11 mouse cellular contexts compared by ENCODE assay signal in the genomic region with DNA sequence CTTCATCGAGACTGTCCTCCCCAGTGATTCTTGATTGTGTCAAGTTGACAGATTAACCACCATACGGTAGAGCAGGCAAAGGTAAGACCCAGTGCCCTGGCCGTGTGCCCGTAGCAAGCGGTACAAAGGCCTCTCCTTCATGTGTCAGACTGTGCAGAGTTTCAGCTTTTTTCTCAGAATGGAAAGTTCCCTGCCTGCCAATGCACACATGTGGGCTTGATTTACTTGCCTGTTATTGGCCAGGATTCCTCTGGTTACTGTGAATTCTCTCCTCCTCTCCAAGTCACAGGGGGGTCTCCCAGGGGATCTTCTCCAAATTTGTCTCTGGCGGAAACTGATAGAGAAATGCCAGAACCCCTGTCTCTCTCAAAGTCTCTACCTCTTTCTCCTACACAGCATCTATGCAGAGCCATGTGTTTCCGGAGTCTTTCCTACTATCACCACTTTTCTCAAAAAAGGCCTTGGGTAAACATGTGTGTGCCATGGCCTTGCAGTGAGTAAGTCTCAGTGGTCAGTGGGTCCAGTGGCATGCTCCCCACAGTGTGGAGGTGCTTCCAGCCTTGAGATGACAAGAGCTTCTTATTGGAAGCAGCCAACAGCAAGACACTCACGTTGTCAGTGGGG. TPM values are rescaled to one million over a fixed set of nuclear protein-coding genes. Genes with fewer than 3 reads are reported as not detected.
A peak's percentile ranks its signal among the peaks of the same experiment; 100 is the strongest.
DNase-seq lines count a peak whose midpoint lies in the region; ATAC-seq and TF ChIP-seq lines count a peak whose summit lies in the region.
"Had no signal": no experiment of that assay in that cellular context is flagged by ENCODE, and none has a peak within 500 bp of the region (broad histone marks: within the 10 kb centered on the region; RNA-seq: fewer than 3 reads in every experiment).

No protein-coding gene starts in this region.

- intact Hi-C loops in heart, adult 2 months (cut with DNase I) = no loop called here
- intact Hi-C loops in left cerebral cortex, postnatal 25 days (cut with DNase I) = no loop called here

- no peak for TF ChIP-seq CTCF in heart, adult 2 months (IDR thresholded peaks at IDR 0.05)

- peaks cover 11% of the 10 kb centered on the region; the same call in 1 of the 2 replicates for H3K4me1 ChIP-seq in heart, embryonic 13.5 days
- H3K4me1 ChIP-seq in heart, adult 2 months (ENCODE audit: control insufficient read depth, insufficient read depth, low read length) = no peaks in the 10 kb centered on the region
- peaks cover 4% of the 10 kb centered on the region for H3K4me1 ChIP-seq in limb, embryonic 10.5 days

- H3K27me3 ChIP-seq in heart, embryonic 13.5 days (replicated peaks) = peaks cover 7% of the 10 kb centered on the region
- H3K27me3 ChIP-seq in heart, adult 2 months (ENCODE audit: control insufficient read depth, insufficient read depth, low read length) = no peaks in the 10 kb centered on the region
- H3K27me3 ChIP-seq in limb, embryonic 10.5 days (ENCODE audit: low read depth, poor library complexity, severe bottlenecking) = 0 out of 2 replicates have a peak, but pooled peaks cover under 1% of the 10 kb centered on the region

- WGBS in heart, embryonic 13.5 days = 55% methylated on average over 8 of the region's 8 CpGs
- WGBS in heart, adult 2 months = 48% methylated on average over 8 of the region's 8 CpGs
- WGBS in limb, embryonic 10.5 days = 79% methylated on average over 8 of the region's 8 CpGs

- no peak for TF ChIP-seq POLR2A in heart, adult 2 months (IDR thresholded peaks at IDR 0.05; ENCODE audit: insufficient read depth, low read depth, low read length)

- DNase-seq in heart, adult 2 months = no peak
- peak; percentile 51 for DNase-seq in adipocyte (ENCODE audit: low spot score)
- peak; percentile 33 for DNase-seq in fibroblast of lung, adult 2 months (ENCODE audit: low read depth)
- peak; percentile 27 for DNase-seq in limb, embryonic 10.5 days (ENCODE audit: low spot score)
- no peak for DNase-seq in frontal cortex, postnatal 14 days (ENCODE audit: low spot score in 2 of 2)
- DNase-seq in left cerebral cortex, postnatal 25 days (ENCODE audit: low spot score in 2 of 2) = no peak
- DNase-seq: cerebellum, postnatal 10 days; thymus, postnatal 14 days had no signal

- TF ChIP-seq EP300 in heart, adult 2 months (IDR thresholded peaks at IDR 0.05; ENCODE audit: insufficient read depth, low read depth, low read length) = no peak

- H3K27ac ChIP-seq in heart, embryonic 13.5 days (replicated peaks) = 0 out of 2 replicates have a peak overlapping the region, but pooled peaks have one; percentile 8
- H3K27ac ChIP-seq in heart, adult 2 months = no peak overlapping the region
- H3K27ac ChIP-seq in limb, embryonic 10.5 days = no peak overlapping the region
- H3K27ac ChIP-seq: liver, embryonic 14.5 days had no signal

- no peak overlapping the region for H3K4me3 ChIP-seq in heart, embryonic 13.5 days
- H3K4me3 ChIP-seq in heart, adult 2 months = no peak overlapping the region
- H3K4me3 ChIP-seq in limb, embryonic 10.5 days = no peak overlapping the region

- H3K4me2 ChIP-seq in heart, embryonic 13.5 days = no peak overlapping the region

- no peaks in the 10 kb centered on the region for H3K9me3 ChIP-seq in heart, embryonic 13.5 days
- H3K9me3 ChIP-seq in limb, embryonic 10.5 days (replicated peaks) = no peaks in the 10 kb centered on the region

- H3K79me2 ChIP-seq in heart, adult 2 months (replicated peaks; ENCODE audit: control insufficient read depth, insufficient read depth, low read length) = no peaks in the 10 kb centered on the region

- no peak overlapping the region for H3K9ac ChIP-seq in heart, embryonic 13.5 days
- no peak overlapping the region for H3K9ac ChIP-seq in heart, adult 2 months (ENCODE audit: low read depth, low read length)
- H3K9ac ChIP-seq: liver, embryonic 14.5 days had no signal

- ATAC-seq in heart, embryonic 13.5 days (ENCODE audit: extremely low read depth, insufficient number of reproducible peaks, low FRiP score, low TSS enrichment) = no peak; the same call in 1 of the 2 replicates
- ATAC-seq: hindbrain, embryonic 16.5 days had no signal

- H3K36me3 ChIP-seq in heart, embryonic 13.5 days = no peaks in the 10 kb centered on the region
- H3K36me3 ChIP-seq in heart, adult 2 months (ENCODE audit: control insufficient read depth, insufficient read depth, low read length) = no peaks in the 10 kb centered on the region
- no peaks in the 10 kb centered on the region for H3K36me3 ChIP-seq in limb, embryonic 10.5 days

RNA-seq across cellular contexts. Expression of a gene that starts 17.7 kb away (rescaled TPM):
- polyA plus RNA-seq in heart, embryonic 13.5 days (2015; fragmentation: Nextera tagmentation; extraction: Ambion mirVana) = 8.6 and 9.3 TPM in 2 replicates
- total RNA-seq in heart, adult 2 months (2021) = 10 to 100 TPM; 17.1 to 19.8 TPM
- 20.3 and 23.3 TPM in 2 replicates for polyA plus RNA-seq in heart, adult 2 months (2012; rRNA removed)
- polyA plus RNA-seq in limb, embryonic 10.5 days (2016; fragmentation: Nextera tagmentation; extraction: Ambion mirVana) = 10.0 and 12.4 TPM in 2 replicates
- total RNA-seq in left cerebral cortex, postnatal 25 days (2021) = 10 to 100 TPM; 49.5 to 56.1 TPM

RNA-seq across cellular contexts. Expression of a gene that starts 51.7 kb away (rescaled TPM):
- 37.8 and 41.4 TPM in 2 replicates for polyA plus RNA-seq in heart, embryonic 13.5 days (2015; fragmentation: Nextera tagmentation; extraction: Ambion mirVana)
- 10 to 100 TPM; 63.1 to 73.9 TPM for total RNA-seq in heart, adult 2 months (2021)
- 79.6 and 104 TPM in 2 replicates for polyA plus RNA-seq in heart, adult 2 months (2012; rRNA removed)
- polyA plus RNA-seq in limb, embryonic 10.5 days (2016; fragmentation: Nextera tagmentation; extraction: Ambion mirVana) = 29.7 and 36.2 TPM in 2 replicates
- 10 to 100 TPM in 1 of 2 experiments, 1 to 10 TPM in 1; 9.9 to 10.8 TPM for total RNA-seq in left cerebral cortex, postnatal 25 days (2021)

Comparison
In these comparisons a context has a peak if more than half of its experiments do, and no peak if none do; other contexts are left out.
1. DNase-seq: peak in adipocyte (single experiment), fibroblast of lung, adult 2 months (single experiment) and limb, embryonic 10.5 days (single experiment); none in heart, adult 2 months (0 of 2), frontal cortex, postnatal 14 days (0 of 2) and left cerebral cortex, postnatal 25 days (0 of 2).